Mouse (Mus musculus) embryo, embryonic 10 days (tissue): ENCODE measurements around the gene Carmil3.

Experiments
- DNase-seq: peaks from one replicate; pipeline ENCODE4 v3.0.0-alpha.2; 2015; ENCODE audit warnings: low spot score

Carmil3 gene

DNA sequence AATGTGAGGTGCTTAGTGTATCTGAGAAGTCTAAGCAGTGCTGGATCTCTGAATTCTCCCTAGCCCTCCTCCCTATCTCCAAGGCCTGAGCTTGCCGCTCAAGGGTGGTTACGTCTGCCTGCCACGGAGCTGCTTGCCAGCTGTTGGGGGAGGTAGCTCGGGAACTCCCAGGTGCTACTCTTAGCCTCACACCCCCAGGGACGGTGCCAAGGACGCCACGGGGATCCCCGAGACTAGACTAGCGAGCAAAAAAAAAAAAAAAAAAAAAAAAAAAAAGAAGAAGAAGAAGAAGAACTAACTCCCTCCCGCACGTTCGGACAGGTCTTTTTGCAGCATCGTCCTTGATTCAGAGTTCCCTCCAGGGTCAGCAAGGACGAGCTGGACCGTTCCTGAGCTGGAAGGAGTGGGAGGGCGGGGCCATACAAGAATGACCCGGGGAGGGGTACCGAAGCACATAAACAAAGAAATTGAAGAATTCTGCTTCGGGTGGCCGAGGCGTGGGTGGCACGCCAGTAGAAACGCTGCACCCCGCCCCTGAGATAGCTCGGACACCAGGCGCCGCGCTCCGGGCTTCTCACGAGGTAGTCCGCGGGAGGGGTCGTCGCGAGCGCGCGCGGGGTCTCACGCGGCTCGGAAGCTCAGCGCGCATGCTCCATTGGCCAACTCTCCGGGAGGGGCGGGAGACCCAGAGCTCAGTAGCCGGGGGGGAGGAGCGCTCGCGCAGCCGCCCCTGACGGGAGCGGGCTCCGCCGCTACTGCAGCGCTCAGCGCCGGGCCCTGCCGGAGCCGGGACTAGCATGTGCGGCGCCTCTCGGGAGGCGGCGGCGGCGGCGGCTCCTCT lies at the start of gene Carmil3:
Carmil3 (plus strand) TSS at position 291 of the 841 bp plus-strand sequence.
- DNase-seq: peak; percentile 74

GRCm38 (mm10) chr14:55457693-55458092 lies 32.8 kb upstream of the Carmil3 start:
- DNase-seq: no peak

GRCm38 (mm10) chr14:55458273-55458672 lies 32.2 kb upstream of the Carmil3 start:
- peak; percentile 78 for DNase-seq

GRCm38 (mm10) chr14:55458761-55459160 lies 31.7 kb upstream of the Carmil3 start:
- no peak for DNase-seq

DNA sequence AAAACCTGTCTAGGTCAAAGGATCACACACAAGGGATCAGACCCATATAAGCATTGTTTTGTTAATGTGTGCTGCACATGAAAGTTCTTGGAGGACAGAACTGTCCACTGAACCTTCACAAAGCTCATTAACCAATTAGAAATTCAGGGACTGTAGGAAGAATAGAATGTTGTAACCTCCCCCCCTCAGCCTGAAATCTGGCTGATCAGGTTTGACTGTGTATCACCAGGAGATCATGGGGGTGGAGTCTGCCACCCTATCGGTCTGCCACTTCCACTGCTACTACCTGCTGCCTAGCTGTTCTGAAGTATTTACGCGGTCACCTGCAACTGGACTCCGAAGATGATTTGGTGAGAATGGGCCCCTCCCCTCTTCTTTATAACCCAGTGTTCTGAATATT lies 30.7 kb upstream of the Carmil3 start:
- no peak for DNase-seq

- DNase-seq: no peak
These were observed 30.2 kb upstream of the Carmil3 start for GRCm38 (mm10) chr14:55460297-55460696.

GRCm38 (mm10) chr14:55461757-55462156 lies 28.7 kb upstream of the Carmil3 start:
- no peak for DNase-seq

- DNase-seq: no peak
These were observed 24.0 kb upstream of the Carmil3 start for GRCm38 (mm10) chr14:55466481-55466880.

DNA sequence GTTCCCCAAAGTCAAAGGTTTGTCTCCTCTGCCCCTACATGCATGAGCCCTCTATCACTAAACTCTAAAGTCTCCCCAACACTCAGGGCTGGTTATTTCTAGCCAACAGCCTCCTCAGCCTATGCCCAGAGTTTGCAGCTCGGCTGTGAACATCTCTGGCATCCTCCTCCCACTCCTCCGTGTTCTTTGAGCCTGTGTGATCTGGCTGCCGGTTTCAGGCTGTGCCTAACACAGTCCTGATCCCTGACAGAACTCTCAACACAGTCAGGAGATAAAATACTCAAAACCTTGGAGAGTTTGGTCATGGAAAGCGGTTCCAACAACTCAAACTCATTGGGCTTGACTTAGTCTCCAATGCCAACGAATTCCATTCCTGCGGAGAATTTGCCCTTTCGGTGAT lies 23.3 kb upstream of the Carmil3 start:
- DNase-seq: no peak

GRCm38 (mm10) chr14:55468301-55468741 lies 22.1 kb upstream of the Carmil3 start:
- DNase-seq: no peak

DNA sequence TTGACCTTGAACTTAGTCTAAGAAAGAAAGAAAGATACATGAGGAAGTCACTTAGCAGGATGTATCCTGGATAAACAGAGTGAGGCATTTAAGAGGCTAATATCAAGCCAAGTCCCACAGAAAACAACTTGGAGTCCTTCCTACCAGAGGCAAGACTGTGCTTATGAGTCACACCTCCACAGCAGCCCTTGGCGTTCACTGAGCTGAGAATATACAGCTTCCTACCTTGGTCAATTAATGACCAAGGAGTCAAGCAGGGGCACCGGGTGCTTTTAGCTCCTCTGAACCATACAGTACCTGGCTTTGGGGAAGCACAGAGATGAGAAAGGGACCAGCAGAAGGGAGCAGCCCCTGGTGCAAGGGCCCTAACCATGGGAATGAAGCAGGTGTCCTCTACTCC lies 21.4 kb upstream of the Carmil3 start:
- DNase-seq: no peak

GRCm38 (mm10) chr14:55469821-55470220 lies 20.6 kb upstream of the Carmil3 start:
- DNase-seq: no peak

DNA sequence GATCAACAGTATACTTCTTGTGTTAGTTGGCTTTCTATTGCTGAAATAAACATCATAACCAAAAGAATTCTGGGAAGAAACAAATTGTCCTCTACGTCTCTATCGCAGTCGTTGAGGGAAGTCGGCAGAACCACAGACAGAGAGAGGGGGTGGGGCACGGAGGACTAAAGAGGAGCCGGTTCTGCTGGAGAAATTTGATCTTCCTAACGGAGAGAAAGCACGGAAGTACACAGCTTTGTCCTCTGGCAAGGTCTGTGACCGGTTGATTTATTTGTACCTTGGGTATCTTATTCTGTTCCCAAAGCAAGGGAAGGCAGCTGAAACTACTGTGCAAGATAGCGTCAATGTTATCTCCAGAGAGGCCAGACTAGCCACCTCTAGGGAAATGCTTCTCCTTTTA lies 19.6 kb upstream of the Carmil3 start:
- DNase-seq: peak; percentile 33

- no peak for DNase-seq
These were observed 14.8 kb upstream of the Carmil3 start for GRCm38 (mm10) chr14:55475654-55476053.

GRCm38 (mm10) chr14:55477421-55477820 lies 13.0 kb upstream of the Carmil3 start:
- DNase-seq: no peak

DNA sequence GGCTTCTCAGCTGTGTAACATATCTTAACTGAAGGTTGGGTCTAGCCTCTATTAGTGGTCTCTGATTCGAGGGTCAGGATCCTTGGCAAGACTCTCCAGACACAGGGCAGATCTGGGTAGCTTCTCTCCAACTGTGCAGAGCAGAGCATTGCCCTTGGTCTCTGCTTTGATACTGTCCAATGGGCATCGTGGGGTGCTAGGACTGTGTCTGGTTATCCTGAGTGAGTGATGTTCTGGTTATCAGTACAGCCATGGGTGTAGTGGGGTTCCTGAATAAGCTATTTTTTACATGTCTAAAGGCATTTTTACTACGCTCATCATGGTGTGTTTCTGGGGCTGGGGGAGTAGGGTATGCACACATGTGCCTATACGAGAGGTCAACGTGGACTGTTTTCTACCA lies 12.6 kb upstream of the Carmil3 start:
- DNase-seq: no peak

DNA sequence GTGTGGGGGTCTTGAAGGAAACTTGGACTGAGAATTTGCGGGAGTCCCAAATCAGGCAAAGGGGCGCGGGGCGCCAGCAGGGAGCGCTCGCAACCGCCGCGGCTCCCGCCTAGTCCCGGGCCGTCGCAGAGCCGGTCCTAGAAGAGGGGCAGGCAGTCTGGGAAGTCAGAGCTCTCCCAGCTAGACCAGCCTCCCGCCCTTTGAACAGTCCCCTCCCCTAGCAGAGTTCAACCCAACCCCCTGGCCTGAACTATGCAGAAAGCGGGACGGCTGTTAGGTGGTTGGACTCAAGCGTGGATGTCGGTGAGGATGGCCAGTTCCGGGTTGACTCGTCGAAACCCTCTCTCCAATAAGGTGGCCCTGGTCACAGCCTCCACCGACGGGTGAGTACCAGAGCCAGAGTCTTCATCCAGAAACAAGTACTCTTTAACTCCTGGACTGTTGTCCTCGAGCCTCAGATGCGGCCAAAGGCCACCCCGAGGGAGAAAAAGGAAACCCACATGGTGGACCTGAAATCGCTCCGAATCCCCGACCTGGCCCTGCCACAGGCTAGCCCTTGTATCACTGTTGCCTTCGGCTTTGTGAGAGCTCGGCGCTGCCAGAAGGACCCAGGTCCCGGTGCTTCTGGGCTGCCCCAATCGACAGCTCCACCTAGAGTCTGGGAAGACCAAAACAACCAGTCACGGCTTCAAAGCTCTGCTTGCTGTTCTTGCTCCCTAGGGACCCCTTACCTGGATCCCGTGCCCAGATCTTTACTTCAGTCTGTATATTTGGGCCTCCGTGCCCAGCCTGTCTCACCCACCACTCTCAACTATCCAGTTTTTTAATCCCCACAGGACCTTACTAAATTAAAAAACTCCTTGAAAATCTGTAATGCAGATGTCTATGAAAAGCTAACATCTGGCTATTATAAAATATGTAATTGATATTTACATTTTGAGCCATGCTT lies 11.5 kb upstream of the Carmil3 start, which contains the start of gene Dhrs4:
Dhrs4 (plus strand) TSS at position 108 of the 949 bp plus-strand sequence.
- DNase-seq: peak; percentile 89

- DNase-seq: no peak
These were observed 10.8 kb upstream of the Carmil3 start for GRCm38 (mm10) chr14:55479629-55480028.

DNA sequence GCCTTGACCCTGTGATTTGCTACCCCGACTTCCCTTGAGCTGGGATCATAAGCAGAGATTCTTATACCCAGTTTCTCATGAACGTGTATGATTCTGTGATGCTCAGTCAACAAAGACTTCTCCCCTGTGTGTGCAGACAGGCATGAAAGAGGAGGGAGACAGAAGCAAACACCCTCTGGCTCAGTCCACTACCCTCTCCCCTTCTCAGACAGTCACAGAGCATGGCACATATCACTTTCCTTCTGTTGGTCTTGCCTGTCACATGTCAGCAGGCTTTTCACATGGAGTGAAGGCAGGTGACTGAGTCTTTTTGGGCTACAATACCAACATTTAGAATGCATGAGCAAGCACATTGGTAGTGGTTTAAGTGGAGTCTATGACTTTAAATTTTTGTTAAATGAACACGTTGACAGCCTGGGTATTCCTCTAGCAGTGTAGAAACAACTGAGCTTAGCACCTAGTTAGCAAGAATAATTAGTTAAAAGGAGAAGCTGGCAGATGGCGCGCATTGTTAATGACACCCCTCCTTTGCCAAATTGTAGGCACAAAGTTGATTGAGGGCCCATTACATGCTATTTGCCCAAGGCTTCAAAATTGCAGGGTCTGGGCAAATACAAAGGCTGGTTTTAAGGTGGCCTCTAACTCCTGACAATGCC lies 5.9 kb upstream of the Carmil3 start:
- no peak for DNase-seq

DNA sequence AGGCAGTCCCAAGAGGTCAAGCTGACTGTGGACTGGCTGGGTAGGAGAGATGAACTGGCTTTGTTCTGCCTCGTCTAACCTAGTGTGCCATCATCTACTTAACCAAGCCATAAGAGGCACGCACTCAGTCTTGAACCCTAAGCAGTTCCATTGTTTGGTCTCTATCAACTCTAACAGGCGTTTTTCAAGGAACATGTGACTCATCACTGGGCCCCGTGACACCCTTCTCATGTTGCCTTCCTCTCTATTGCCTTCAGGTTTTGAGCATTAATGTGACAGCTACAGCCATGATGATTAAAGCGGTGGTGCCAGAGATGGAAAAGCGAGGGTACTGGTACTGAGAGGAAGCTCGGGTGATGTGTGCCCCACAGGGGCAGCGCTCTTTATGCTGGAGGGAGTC lies 3.6 kb upstream of the Carmil3 start:
- DNase-seq: no peak

GRCm38 (mm10) chr14:55491291-55491833 lies 911 bp downstream of the Carmil3 start:
- peak; percentile 79 for DNase-seq

DNA sequence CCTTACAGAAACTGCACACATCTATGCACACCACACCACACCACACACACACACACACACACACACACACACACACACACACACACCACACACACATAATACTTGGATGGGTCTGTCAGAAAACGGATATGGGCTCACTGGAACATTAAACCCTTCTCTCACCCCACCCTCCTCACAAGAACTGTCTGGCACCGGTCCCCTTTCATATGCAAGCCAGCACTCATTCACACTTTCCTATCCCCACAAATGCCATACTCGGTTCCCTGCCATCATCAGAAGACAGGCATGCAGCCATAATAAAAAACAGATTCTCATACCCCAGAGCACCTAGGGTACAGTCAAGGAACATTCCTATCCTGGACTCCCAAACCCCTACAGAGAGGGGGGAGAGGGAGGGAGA lies 1.7 kb downstream of the Carmil3 start:
- no peak for DNase-seq
